Mouse (Mus musculus) ovary, postnatal 36 days (tissue): ENCODE data around the gene Chrdl1.
A peak's percentile ranks its signal among the peaks of the same experiment; 100 is the strongest.

Experiments used
- DNase-seq: peaks from one replicate; pipeline ENCODE4 v3.0.0; 2022; ENCODE audit warnings: low spot score, mixed read lengths

Chrdl1 gene

DNA sequence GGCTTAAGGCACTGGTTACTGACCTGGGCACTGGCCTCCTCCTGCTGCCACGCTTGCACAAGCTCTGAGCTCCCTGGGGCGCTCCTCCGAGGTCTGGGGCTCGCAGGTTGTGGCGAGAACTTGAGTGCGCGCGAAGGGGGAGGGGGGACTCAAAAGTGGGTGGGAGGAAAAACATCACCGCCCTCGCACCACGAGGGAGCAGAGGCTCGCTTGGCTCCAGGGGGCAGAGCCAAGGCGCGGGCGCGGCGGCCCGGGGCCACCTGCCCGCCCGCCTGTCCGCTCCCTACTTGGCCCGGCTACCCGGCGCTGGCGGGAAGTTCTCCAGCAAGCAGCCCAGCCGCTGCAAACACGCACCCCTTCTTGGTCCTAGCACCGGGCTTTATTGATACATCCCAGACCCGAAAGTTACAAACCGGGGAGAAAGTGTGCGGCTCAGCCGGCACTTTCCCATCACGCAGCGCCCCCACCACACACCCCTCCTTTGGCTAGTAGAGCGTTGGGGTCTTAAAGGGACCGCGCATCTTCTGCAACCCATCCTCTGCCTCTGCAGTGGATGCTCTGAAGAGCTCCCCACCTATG, at the start of gene Chrdl1:
TSS of gene Chrdl1 (minus strand) at position 472 of the 579 bp plus-strand sequence.
- DNase-seq = peak; percentile 40

GRCm38 (mm10) chrX:143442638-143443037, 48.6 kb upstream of the Chrdl1 start:
- DNase-seq = no peak

GRCm38 (mm10) chrX:143404601-143405000, 10.5 kb upstream of the Chrdl1 start:
- no peak for DNase-seq

DNA sequence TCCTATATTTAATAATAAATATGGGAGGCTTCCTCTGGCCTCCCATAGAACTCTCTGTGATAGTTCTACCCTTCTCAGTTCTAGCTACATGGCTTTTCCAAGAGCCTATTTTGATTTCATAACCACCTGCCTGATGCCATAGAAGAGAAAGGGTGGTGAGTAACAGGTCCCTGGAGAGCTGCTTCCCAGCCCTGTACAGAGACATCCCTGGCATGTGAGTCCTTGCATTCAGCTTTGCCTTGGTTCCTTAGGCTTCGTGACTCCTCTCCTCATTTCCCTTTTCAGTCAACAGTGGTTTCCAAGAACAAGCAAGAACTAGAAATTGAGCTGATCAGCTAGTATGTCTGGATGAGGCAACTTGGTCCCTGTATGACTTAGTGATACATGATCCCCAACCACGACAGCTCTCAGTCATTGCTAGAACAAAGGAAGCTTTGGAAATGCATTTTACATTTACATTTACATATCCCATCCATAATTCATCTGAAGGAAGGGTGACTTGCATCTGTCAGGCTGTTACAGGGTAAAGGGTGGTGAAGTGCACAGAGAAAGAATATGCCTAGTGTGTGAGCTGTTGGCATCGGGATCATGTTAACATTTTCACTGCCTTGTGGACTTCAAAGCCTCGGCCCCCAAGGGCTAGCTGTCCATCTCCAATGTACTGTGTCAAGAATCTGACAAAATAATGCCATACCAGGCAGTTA, 27.7 kb downstream of the Chrdl1 start:
- no peak for DNase-seq

DNA sequence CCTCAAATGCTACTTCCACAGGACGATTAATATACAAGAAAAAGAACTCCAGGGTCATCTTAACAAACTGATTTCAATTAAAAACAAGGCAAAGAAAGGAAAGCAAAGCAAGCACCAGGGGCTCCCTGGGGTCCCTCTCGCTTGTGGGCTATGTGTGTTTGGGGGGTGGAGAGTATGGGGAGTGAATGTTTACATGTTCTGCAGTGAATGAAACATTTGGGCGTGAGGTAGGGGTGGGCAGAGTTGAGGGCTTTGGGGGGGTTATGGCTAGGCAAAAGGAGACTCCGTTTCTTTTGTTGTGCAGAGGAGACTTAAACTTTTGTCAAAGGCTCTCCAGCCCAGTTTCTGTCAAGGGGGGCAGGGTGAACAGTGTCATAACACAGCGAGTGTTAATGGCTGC, 46.8 kb downstream of the Chrdl1 start:
- DNase-seq = no peak

DNA sequence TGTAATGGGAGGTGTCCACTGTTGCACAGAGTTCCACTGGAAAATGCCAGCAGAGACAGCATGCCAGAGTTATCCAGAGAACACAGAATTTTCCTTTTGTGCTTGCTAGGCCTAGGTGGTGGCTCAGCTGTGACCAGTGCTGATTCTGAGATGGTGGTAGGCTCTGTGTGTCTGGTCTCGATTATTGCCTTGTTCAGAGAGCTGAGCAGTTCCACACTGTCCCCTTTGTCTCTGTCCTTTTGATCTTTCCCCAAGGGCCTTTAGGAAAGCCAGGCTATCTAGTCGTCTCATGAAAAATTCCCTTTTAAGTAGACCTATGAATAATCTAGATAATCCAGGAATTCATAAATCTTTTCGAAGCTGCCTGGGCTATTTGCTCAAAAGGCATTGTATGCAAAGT, 47.3 kb downstream of the Chrdl1 start:
- no peak for DNase-seq

- DNase-seq = no peak
Measured at GRCm38 (mm10) chrX:143344509-143345495, 49.3 kb downstream of the Chrdl1 start.

DNA sequence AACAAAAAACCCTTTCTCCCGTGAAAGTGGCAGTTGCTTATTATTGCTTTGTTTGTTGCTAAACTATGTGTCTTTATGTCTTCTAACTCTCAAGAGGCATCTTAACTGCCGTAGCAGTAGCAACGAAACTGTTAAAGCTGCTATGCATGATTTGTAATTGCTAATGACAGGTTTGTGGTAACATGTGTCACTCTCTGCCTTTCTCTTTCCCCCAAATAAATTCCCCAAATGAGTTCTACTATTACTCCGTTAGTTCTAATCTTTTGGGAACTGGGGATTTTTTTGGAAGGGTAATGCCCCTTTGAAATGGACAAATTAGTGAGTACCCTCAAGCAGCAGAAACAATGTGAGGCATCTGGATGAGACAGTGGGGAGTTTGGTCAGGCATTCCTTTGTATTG, 55.9 kb downstream of the Chrdl1 start:
- no peak for DNase-seq

DNA sequence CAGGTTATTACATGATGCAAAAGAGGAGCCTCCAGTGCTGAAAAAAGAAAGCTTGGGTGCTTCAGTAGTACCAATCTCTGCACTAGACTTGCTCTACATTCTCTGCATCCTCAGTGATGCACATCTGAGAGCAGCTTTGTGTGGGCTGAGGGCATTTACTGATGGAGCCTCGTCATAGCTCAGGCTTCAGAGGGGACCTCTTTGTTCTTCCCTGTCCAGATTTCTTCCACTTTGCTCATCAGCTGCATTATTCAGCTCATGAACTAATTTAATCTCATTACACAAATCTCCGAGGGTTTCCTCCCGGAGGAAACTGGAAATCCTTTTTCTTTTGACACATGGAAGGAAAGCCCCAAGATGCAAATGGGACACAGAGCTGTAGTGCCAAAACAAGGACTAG, 56.5 kb downstream of the Chrdl1 start:
- no peak for DNase-seq

DNA sequence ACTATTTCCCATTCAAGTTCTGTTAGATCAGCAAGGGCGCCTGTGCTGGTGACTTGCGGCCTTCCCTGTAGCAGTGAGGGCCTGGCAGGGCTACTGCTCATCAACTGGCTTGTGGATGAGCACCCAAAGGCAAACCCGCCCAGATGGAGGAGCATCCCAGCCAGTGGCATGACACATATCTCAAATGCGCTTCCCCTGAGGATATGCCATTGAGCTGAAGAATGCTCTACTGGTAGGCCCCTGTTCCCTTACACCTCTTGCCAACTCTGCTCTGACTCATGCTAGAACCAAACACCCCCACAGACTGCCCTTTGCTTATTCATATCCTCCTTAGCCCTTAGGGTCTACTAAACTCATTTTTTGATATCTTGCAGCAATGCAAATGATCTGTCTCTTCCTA, 57.4 kb downstream of the Chrdl1 start:
- no peak for DNase-seq

DNA sequence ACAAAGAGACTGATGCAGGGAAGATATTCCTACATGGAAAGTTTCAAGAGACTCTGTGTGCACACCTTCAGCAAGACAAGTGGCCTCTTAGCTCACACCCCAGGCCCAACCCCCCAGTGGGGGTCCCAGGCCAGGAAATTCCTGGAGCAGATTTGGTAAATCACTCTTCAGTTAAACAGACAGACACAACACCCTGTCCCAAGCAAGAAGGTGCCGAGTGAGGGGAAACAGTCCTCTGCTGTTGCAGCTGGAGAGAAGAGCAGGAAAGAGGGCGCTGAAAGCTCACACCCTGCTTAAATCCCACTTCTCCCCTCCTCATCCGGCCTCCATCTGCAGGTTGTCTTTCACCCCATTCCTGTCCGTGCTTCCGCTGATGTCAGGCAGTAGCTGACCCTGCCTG, 58.2 kb downstream of the Chrdl1 start:
- no peak for DNase-seq

DNA sequence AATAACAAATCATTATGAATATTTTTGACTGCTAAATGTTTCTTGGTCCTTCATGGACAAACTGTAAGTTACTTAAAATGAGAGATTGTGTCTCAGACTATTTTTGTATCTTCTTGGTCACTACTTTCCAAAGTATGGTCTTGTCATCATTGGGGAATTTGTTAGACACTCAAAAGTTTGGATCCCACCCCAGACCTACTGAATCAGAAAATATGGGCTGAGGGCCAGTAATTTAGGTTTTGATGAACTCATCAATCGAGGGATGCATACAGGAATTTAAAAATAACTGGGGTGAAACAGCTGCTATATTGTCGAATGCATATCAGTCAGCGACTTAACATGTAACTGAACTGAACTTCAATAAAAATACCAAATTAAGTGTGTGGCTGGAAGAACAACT, 80.9 kb downstream of the Chrdl1 start:
- DNase-seq = no peak

GRCm38 (mm10) chrX:143294726-143295125, 99.3 kb downstream of the Chrdl1 start:
- DNase-seq = no peak

DNA sequence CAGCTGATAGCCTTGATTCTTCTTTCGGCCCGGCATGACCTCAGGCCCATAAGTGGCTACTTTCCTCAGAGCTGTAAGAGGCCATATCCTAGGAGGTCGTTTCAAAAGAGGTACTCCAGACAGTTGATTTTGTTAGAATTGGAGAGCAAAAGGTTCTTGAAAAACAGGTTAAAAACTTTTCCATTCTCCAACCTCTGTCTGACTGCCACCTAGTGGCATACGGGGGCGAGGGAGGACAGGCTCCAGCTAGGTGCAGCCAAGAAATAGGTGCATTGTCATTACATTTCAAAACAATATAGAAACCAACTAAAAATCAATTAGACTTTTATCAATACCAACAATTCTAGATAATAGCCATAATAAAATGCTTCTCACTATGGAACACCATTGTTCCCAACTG, 118.9 kb downstream of the Chrdl1 start:
- DNase-seq = peak; percentile 4

GRCm38 (mm10) chrX:143250709-143251108, 143.4 kb downstream of the Chrdl1 start:
- DNase-seq = no peak
